In the genomic region with DNA sequence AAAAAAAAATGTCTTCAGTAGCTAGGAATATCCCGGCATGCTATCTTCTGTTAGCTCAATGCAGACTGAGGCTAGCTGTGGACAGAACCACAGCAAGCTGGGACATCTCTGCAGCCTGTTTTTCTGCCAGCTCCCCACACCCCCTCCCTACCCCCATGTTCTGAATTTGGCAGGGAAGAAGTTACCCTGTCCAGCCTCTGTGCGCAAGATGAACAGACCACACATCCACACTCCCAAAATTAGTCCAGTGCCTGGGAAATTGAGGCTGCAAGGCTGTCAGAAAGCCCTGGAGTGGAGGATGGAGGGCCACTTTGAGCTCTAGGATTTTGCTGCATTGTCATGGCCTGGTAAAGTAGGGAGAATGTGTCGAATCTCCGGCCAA, we compare ENCODE assay signal across 8 mouse cellular contexts. TPM values are rescaled to one million over a fixed set of nuclear protein-coding genes. Genes with fewer than 3 reads are reported as not detected.
DNase-seq lines count a peak whose midpoint lies in the region; ATAC-seq and TF ChIP-seq lines count a peak whose summit lies in the region.

No protein-coding gene starts in this region.

- H3K9ac ChIP-seq in lung, postnatal 0 days (replicated peaks; ENCODE audit: low read depth) = no peak overlapping the region
- H3K9ac ChIP-seq in forebrain, embryonic 16.5 days (replicated peaks; ENCODE audit: low read depth, low read length) = peak overlapping the region; percentile 90
- H3K9ac ChIP-seq in intestine, embryonic 14.5 days (ENCODE audit: low read length) = no peak overlapping the region
- H3K9ac ChIP-seq in midbrain, embryonic 16.5 days (ENCODE audit: low read depth, low read length) = peak overlapping the region; percentile 93

- H3K27ac ChIP-seq in lung, postnatal 0 days (ENCODE audit: low read length) = no peak overlapping the region
- peak overlapping the region; percentile 93 for H3K27ac ChIP-seq in forebrain, embryonic 16.5 days (ENCODE audit: low read length)
- H3K27ac ChIP-seq in intestine, embryonic 14.5 days (ENCODE audit: low read depth) = no peak overlapping the region
- H3K27ac ChIP-seq in midbrain, embryonic 16.5 days (ENCODE audit: low read length) = peak overlapping the region; percentile 97

- H3K4me2 ChIP-seq in lung, postnatal 0 days (replicated peaks; ENCODE audit: low read depth, low read length) = peak overlapping the region; percentile 78
- H3K4me2 ChIP-seq in forebrain, embryonic 16.5 days (ENCODE audit: low read length) = peak overlapping the region; percentile 69
- peak overlapping the region; percentile 87 for H3K4me2 ChIP-seq in intestine, embryonic 14.5 days (ENCODE audit: low read length)
- peak overlapping the region; percentile 87 for H3K4me2 ChIP-seq in midbrain, embryonic 16.5 days (ENCODE audit: low read length)

- DNase-seq in lung, postnatal 0 days (ENCODE audit: low spot score) = no peak
- DNase-seq in lung, postnatal 4 days = no peak
- no peak for DNase-seq in intestine, embryonic 14.5 days (ENCODE audit: low spot score)
- no peak for DNase-seq in B cell, adult 2 months
- DNase-seq in kidney, adult 11 months = no peak

- H3K4me3 ChIP-seq in lung, postnatal 0 days (ENCODE audit: low read depth, low read length) = no peak overlapping the region
- H3K4me3 ChIP-seq in forebrain, embryonic 16.5 days (replicated peaks; ENCODE audit: low read length) = peak overlapping the region; percentile 62
- peak overlapping the region; percentile 43; the same call in 1 of the 2 replicates for H3K4me3 ChIP-seq in intestine, embryonic 14.5 days (ENCODE audit: low read depth, low read length)
- H3K4me3 ChIP-seq in midbrain, embryonic 16.5 days (ENCODE audit: low read depth, low read length) = peak overlapping the region; percentile 68

- H3K9me3 ChIP-seq in lung, postnatal 0 days (ENCODE audit: low read length) = no peaks in the 10 kb centered on the region
- no peaks in the 10 kb centered on the region for H3K9me3 ChIP-seq in forebrain, embryonic 16.5 days (ENCODE audit: control insufficient read depth, low read length)
- H3K9me3 ChIP-seq in intestine, embryonic 14.5 days (ENCODE audit: control insufficient read depth, low read length) = no peaks in the 10 kb centered on the region
- no peaks in the 10 kb centered on the region for H3K9me3 ChIP-seq in midbrain, embryonic 16.5 days (replicated peaks; ENCODE audit: control insufficient read depth, low read length, poor library complexity, severe bottlenecking)

- 0 out of 2 replicates have a peak, but pooled peaks cover 6% of the 10 kb centered on the region for H3K27me3 ChIP-seq in lung, postnatal 0 days (replicated peaks; ENCODE audit: insufficient read depth, low read length)
- no peaks in the 10 kb centered on the region for H3K27me3 ChIP-seq in forebrain, embryonic 16.5 days (replicated peaks; ENCODE audit: control insufficient read depth, insufficient read depth, low read length)
- peaks cover 29% of the 10 kb centered on the region for H3K27me3 ChIP-seq in intestine, embryonic 14.5 days (replicated peaks; ENCODE audit: control insufficient read depth, insufficient read depth, low read length)
- H3K27me3 ChIP-seq in midbrain, embryonic 16.5 days (ENCODE audit: control insufficient read depth, insufficient read depth, low read depth, low read length) = no peaks in the 10 kb centered on the region

- H3K4me1 ChIP-seq in lung, postnatal 0 days (ENCODE audit: insufficient read depth, low read depth, low read length) = no peaks in the 10 kb centered on the region
- H3K4me1 ChIP-seq in forebrain, embryonic 16.5 days (replicated peaks; ENCODE audit: control insufficient read depth, insufficient read depth, low read length) = peaks cover 9% of the 10 kb centered on the region; the same call in 1 of the 2 replicates
- H3K4me1 ChIP-seq in intestine, embryonic 14.5 days (replicated peaks; ENCODE audit: control insufficient read depth, insufficient read depth, low read length) = no peaks in the 10 kb centered on the region
- H3K4me1 ChIP-seq in midbrain, embryonic 16.5 days (ENCODE audit: control insufficient read depth, insufficient read depth, low read length) = peaks cover 23% of the 10 kb centered on the region

- WGBS in lung, postnatal 0 days = 24% methylated on average over 4 of the region's 4 CpGs
- WGBS in forebrain, embryonic 16.5 days = 11% methylated on average over 4 of the region's 4 CpGs
- WGBS in intestine, embryonic 14.5 days = 26% methylated on average over 4 of the region's 4 CpGs
- 10% methylated on average over 4 of the region's 4 CpGs for WGBS in midbrain, embryonic 16.5 days

- ATAC-seq in lung, postnatal 0 days = no peak
- ATAC-seq in forebrain, embryonic 16.5 days = peak; percentile 7
- ATAC-seq in intestine, embryonic 14.5 days (replicated peaks; ENCODE audit: low FRiP score, low TSS enrichment, low read depth) = no peak
- ATAC-seq in midbrain, embryonic 16.5 days = peak; percentile 34
- ATAC-seq in megakaryocyte, adult 5-6 weeks (ENCODE audit: poor library complexity, severe bottlenecking) = no peak

- no peaks in the 10 kb centered on the region for H3K36me3 ChIP-seq in lung, postnatal 0 days (ENCODE audit: insufficient read depth, low read length)
- no peaks in the 10 kb centered on the region for H3K36me3 ChIP-seq in forebrain, embryonic 16.5 days (ENCODE audit: control insufficient read depth, insufficient read depth)
- H3K36me3 ChIP-seq in intestine, embryonic 14.5 days (ENCODE audit: control insufficient read depth, insufficient read depth, low read length) = no peaks in the 10 kb centered on the region
- no peaks in the 10 kb centered on the region for H3K36me3 ChIP-seq in midbrain, embryonic 16.5 days (ENCODE audit: control insufficient read depth, insufficient read depth, low read length)

- no peak for TF ChIP-seq CTCF in lung, postnatal 0 days (IDR thresholded peaks at IDR 0.05)

- no peak for TF ChIP-seq EP300 in lung, postnatal 0 days (IDR thresholded peaks at IDR 0.05)

RNA-seq across cellular contexts. Expression of a gene that starts 1.3 kb away (rescaled TPM):
- polyA plus RNA-seq in lung, postnatal 0 days (2015; fragmentation: Nextera tagmentation; extraction: Ambion mirVana) = 0.10 and 0.15 TPM in 2 replicates
- polyA plus RNA-seq in forebrain, embryonic 16.5 days (2015; fragmentation: Nextera tagmentation; extraction: Ambion mirVana) = 48.0 and 54.2 TPM in 2 replicates
- 1.5 and 2.5 TPM in 2 replicates for polyA plus RNA-seq in intestine, embryonic 14.5 days (2014; fragmentation: Nextera tagmentation; extraction: Ambion mirVana)
- 45.9 and 51.8 TPM in 2 replicates for polyA plus RNA-seq in midbrain, embryonic 16.5 days (2015; fragmentation: Nextera tagmentation; extraction: Ambion mirVana)
- not detected in 2 replicates for total RNA-seq in megakaryocyte, adult 5-6 weeks (2015)
- total RNA-seq in megakaryocyte, adult 5-6 weeks (2017) = not detected in 2 replicates

Comparison
In these comparisons a context has a peak if more than half of its experiments do, and no peak if none do; other contexts are left out.
1. ATAC-seq: peak in forebrain, embryonic 16.5 days (single experiment) and midbrain, embryonic 16.5 days (single experiment); none in lung, postnatal 0 days (single experiment), intestine, embryonic 14.5 days (single experiment) and megakaryocyte, adult 5-6 weeks (single experiment).
2. H3K27ac ChIP-seq: peak in forebrain, embryonic 16.5 days (single experiment) and midbrain, embryonic 16.5 days (single experiment); none in lung, postnatal 0 days (single experiment) and intestine, embryonic 14.5 days (single experiment).
3. H3K9ac ChIP-seq: peak in forebrain, embryonic 16.5 days (single experiment) and midbrain, embryonic 16.5 days (single experiment); none in lung, postnatal 0 days (single experiment) and intestine, embryonic 14.5 days (single experiment).
4. RNA of a gene that starts 1.3 kb away (polyA plus RNA-seq): 48.0 to 54.2 TPM in forebrain, embryonic 16.5 days and 45.9 to 51.8 TPM in midbrain, embryonic 16.5 days; 1.5 to 2.5 TPM in intestine, embryonic 14.5 days and 0.10 to 0.15 TPM in lung, postnatal 0 days; every median in the first group is over 10 times any median in the second.
5. Peak in every context shown above with its lines, with median percentiles within 50 percentile points of each other: H3K4me2 ChIP-seq.